Mouse (Mus musculus): ENCODE results near the gene Frrs1. TPM values are rescaled to one million over a fixed set of nuclear protein-coding genes. Genes with fewer than 3 reads are reported as not detected.

The Frrs1 gene
- 10 to 100 TPM; 12.2 to 14.7 TPM for total RNA-seq (2023)

DNA sequence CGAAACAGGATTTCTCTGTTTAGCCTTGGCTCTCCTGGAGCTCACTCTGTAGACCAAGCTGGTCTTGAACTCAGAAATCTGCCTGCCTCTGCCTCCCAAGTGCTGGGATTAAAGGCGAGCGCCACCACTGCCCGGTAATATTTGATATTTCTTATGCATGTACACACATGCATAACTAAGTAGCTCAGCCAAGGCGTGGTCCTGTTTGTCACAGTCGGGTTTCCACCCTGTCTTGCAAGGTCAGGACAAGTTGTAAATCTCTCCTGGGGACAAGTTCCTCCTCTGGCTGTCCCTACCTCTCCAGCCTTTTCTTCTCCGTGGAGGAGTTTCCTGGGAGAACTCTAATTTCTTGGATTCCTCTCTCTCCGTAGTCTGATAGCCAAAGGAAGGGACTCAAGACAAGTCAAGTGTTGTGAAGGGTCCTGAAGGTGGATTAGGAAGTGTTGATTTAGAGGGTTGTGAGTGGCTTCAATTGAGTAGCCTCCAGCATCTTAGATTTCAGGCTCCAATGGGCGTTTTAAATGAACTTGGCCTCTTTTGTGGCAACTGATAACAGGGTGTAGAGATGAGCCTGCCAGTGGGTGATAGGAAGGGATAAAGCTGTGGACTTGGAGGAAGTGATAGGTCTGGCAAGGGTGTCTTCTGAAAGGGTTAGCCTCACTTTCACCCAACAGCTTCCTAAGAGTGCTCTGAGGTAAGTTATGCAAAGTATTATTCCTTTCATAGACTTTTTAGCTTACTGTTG lies at the start of gene Frrs1:
Gene Frrs1, plus strand, starts transcription at position 524 of the 745 bp plus-strand sequence.

Other genes starting within 250 kb of the Frrs1 start
- gene Trmt13, start 244.9 kb upstream of the Frrs1 start, total RNA-seq (2023), result 10 to 100 TPM; 31.1 to 32.3 TPM
- gene Mfsd14a, start 196.8 kb upstream of the Frrs1 start, total RNA-seq (2023), result 10 to 100 TPM; 84.9 to 94.9 TPM
- not detected for gene Gm43191, start 178.2 kb upstream of the Frrs1 start, total RNA-seq (2023)
- 10 to 100 TPM; 22.3 to 24.6 TPM for gene Slc35a3, start 146.6 kb upstream of the Frrs1 start, total RNA-seq (2023)
- 10 to 100 TPM; 11.4 to 11.6 TPM for gene Agl, start 51.3 kb upstream of the Frrs1 start, total RNA-seq (2023)
- gene 4930455H04Rik, start 108.8 kb downstream of the Frrs1 start, total RNA-seq (2023), result not detected
- gene Palmd, start 109.5 kb downstream of the Frrs1 start, total RNA-seq (2023), result not detected

Measured in T-cell, adult 66 days (primary cell).